22 mouse cellular contexts compared by ENCODE assay signal in the genomic region with DNA sequence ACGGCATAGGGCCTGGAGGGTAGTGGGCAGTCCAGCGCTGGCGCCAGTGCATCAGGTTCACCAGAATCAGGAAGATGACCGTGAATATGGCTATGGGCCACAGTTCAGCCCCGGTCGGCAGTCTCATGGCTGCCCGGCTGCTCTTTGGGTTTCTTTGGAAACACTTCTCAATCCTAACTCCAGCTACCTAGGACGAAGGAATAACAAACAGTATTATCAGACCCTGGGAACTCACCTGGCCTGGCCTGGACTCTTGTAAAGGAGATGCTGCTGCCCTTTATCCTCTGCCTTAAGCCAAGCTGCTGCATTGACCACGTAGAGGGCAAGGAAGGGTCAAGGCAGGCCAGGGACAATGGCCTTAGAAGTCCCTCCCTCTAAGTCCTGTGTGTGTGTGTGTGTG. TPM values are rescaled to one million over a fixed set of nuclear protein-coding genes. Genes with fewer than 3 reads are reported as not detected.
A peak's percentile ranks its signal among the peaks of the same experiment; 100 is the strongest.
DNase-seq lines count a peak whose midpoint lies in the region; ATAC-seq and TF ChIP-seq lines count a peak whose summit lies in the region.
"Had no signal": no experiment of that assay in that cellular context is flagged by ENCODE, and none has a peak within 500 bp of the region (broad histone marks: within the 10 kb centered on the region; RNA-seq: fewer than 3 reads in every experiment).

No protein-coding gene starts in this region.

- H3K27ac ChIP-seq in forebrain, embryonic 13.5 days = peak overlapping the region; percentile 55
- H3K27ac ChIP-seq in forebrain, embryonic 11.5 days (ENCODE audit: low read depth, low read length) = no peak overlapping the region
- H3K27ac ChIP-seq in heart, embryonic 15.5 days = peak overlapping the region; percentile 65
- H3K27ac ChIP-seq in layer of hippocampus, adult 2 months = peak overlapping the region; percentile 92
- H3K27ac ChIP-seq in stomach, embryonic 16.5 days (ENCODE audit: low read length) = peak overlapping the region; percentile 54; the same call in 1 of the 2 replicates
- H3K27ac ChIP-seq: liver, embryonic 14.5 days had no signal

- no peak for DNase-seq in forebrain, embryonic 11.5 days (ENCODE audit: low spot score)
- no peak for DNase-seq in heart, adult 9 months (ENCODE audit: low spot score in 2 of 2)
- no peak for DNase-seq in layer of hippocampus, adult 2 months (ENCODE audit: low spot score in 2 of 2)
- DNase-seq in layer of hippocampus, postnatal 25 days (ENCODE audit: extremely low spot score in 1 of 2, low spot score in 1 of 2) = no peak
- no peak for DNase-seq in urinary bladder, adult 2 months (ENCODE audit: low spot score)
- DNase-seq: adrenal gland, adult 2 months; cerebellum, postnatal 25 days; gastrocnemius, postnatal 25 days; lung, postnatal 14 days; spleen, adult 18-20 months had no signal

- H3K9ac ChIP-seq in forebrain, embryonic 13.5 days = no peak overlapping the region
- no peak overlapping the region for H3K9ac ChIP-seq in forebrain, embryonic 11.5 days (ENCODE audit: low read length)
- no peak overlapping the region for H3K9ac ChIP-seq in heart, embryonic 15.5 days
- no peak overlapping the region for H3K9ac ChIP-seq in stomach, embryonic 16.5 days (ENCODE audit: low read length)
- H3K9ac ChIP-seq: liver, embryonic 14.5 days had no signal

- H3K4me3 ChIP-seq in forebrain, embryonic 13.5 days = no peak overlapping the region
- H3K4me3 ChIP-seq in forebrain, embryonic 11.5 days (ENCODE audit: low read depth, low read length) = no peak overlapping the region
- H3K4me3 ChIP-seq in heart, embryonic 15.5 days = no peak overlapping the region
- H3K4me3 ChIP-seq in layer of hippocampus, adult 2 months = no peak overlapping the region; the same call in 1 of the 2 replicates
- H3K4me3 ChIP-seq in stomach, embryonic 16.5 days (replicated peaks; ENCODE audit: low read length) = no peak overlapping the region

- H3K27me3 ChIP-seq in forebrain, embryonic 13.5 days = no peaks in the 10 kb centered on the region
- no peaks in the 10 kb centered on the region for H3K27me3 ChIP-seq in forebrain, embryonic 11.5 days (ENCODE audit: control insufficient read depth, insufficient read depth, low read length)
- no peaks in the 10 kb centered on the region for H3K27me3 ChIP-seq in heart, embryonic 15.5 days
- no peaks in the 10 kb centered on the region for H3K27me3 ChIP-seq in stomach, embryonic 16.5 days (ENCODE audit: control insufficient read depth, insufficient read depth, low read length)

- H3K36me3 ChIP-seq in forebrain, embryonic 13.5 days (ENCODE audit: poor library complexity, severe bottlenecking) = no peaks in the 10 kb centered on the region
- H3K36me3 ChIP-seq in forebrain, embryonic 11.5 days (ENCODE audit: control insufficient read depth, insufficient read depth, low read length) = no peaks in the 10 kb centered on the region
- no peaks in the 10 kb centered on the region for H3K36me3 ChIP-seq in heart, embryonic 15.5 days
- H3K36me3 ChIP-seq in stomach, embryonic 16.5 days (ENCODE audit: control insufficient read depth, insufficient read depth, low read length) = no peaks in the 10 kb centered on the region

- peaks cover 27% of the 10 kb centered on the region for H3K4me1 ChIP-seq in forebrain, embryonic 13.5 days
- peaks cover 6% of the 10 kb centered on the region; the same call in 1 of the 2 replicates for H3K4me1 ChIP-seq in forebrain, embryonic 11.5 days (replicated peaks; ENCODE audit: control insufficient read depth, insufficient read depth, low read length)
- peaks cover 38% of the 10 kb centered on the region for H3K4me1 ChIP-seq in heart, embryonic 15.5 days (replicated peaks)
- H3K4me1 ChIP-seq in stomach, embryonic 16.5 days (ENCODE audit: control insufficient read depth, insufficient read depth, low read length) = peaks cover 16% of the 10 kb centered on the region

- no peaks in the 10 kb centered on the region for H3K9me3 ChIP-seq in forebrain, embryonic 13.5 days (replicated peaks)
- H3K9me3 ChIP-seq in forebrain, embryonic 11.5 days (ENCODE audit: control insufficient read depth, low read length) = no peaks in the 10 kb centered on the region
- no peaks in the 10 kb centered on the region for H3K9me3 ChIP-seq in heart, embryonic 15.5 days (replicated peaks)
- no peaks in the 10 kb centered on the region for H3K9me3 ChIP-seq in stomach, embryonic 16.5 days (replicated peaks; ENCODE audit: control insufficient read depth, low read length)

- 90% methylated on average over 9 of the region's 9 CpGs for WGBS in forebrain, embryonic 13.5 days
- 88% methylated on average over 9 of the region's 9 CpGs for WGBS in forebrain, embryonic 11.5 days
- WGBS in heart, embryonic 15.5 days = 89% methylated on average over 9 of the region's 9 CpGs
- WGBS in stomach, embryonic 16.5 days = 86% methylated on average over 9 of the region's 9 CpGs

- no peak for ATAC-seq in forebrain, embryonic 13.5 days
- ATAC-seq in forebrain, embryonic 11.5 days (replicated peaks; ENCODE audit: low FRiP score) = no peak
- ATAC-seq in heart, embryonic 15.5 days (replicated peaks; ENCODE audit: insufficient number of reproducible peaks, insufficient read depth, low FRiP score, low read depth) = no peak
- no peak for ATAC-seq in stomach, embryonic 16.5 days (ENCODE audit: insufficient read depth, low FRiP score)

- no peak for TF ChIP-seq CTCF in layer of hippocampus, adult 2 months (conservative IDR thresholded peaks at IDR 0.05)

- H3K4me2 ChIP-seq in forebrain, embryonic 13.5 days = no peak overlapping the region
- H3K4me2 ChIP-seq in forebrain, embryonic 11.5 days (ENCODE audit: low read depth, low read length, severe bottlenecking) = no peak overlapping the region
- H3K4me2 ChIP-seq in heart, embryonic 15.5 days = no peak overlapping the region
- no peak overlapping the region for H3K4me2 ChIP-seq in stomach, embryonic 16.5 days (ENCODE audit: low read depth, low read length)

RNA-seq across cellular contexts. Expression of a gene that starts 4.2 kb away (rescaled TPM):
- polyA plus RNA-seq in forebrain, embryonic 13.5 days (2015; fragmentation: Nextera tagmentation; extraction: Ambion mirVana) = 1.6 and 1.7 TPM in 2 replicates
- polyA plus RNA-seq in forebrain, embryonic 11.5 days (2014; fragmentation: Nextera tagmentation; extraction: Ambion mirVana) = 2.5 and 3.6 TPM in 2 replicates
- 12.3 and 14.2 TPM in 2 replicates for polyA plus RNA-seq in heart, embryonic 15.5 days (2015; fragmentation: Nextera tagmentation; extraction: Ambion mirVana)
- total RNA-seq in layer of hippocampus, adult 2 months (2021) = 10 to 100 TPM; 43.0 to 53.8 TPM
- 10 to 100 TPM; 40.3 to 41.1 TPM for total RNA-seq in layer of hippocampus, postnatal 25 days (2021)
- polyA plus RNA-seq in stomach, embryonic 16.5 days (2015; fragmentation: Nextera tagmentation; extraction: Ambion mirVana) = 12.6 and 16.4 TPM in 2 replicates
- polyA plus RNA-seq in urinary bladder, adult 2 months (2012; rRNA removed) = 52.5 and 56.2 TPM in 2 replicates
- total RNA-seq: megakaryocyte-erythroid progenitor cell, adult 5-6 weeks had no signal

RNA-seq across cellular contexts. Expression of a gene that starts 18.0 kb away (rescaled TPM):
- not detected in 2 replicates for polyA plus RNA-seq in forebrain, embryonic 13.5 days (2015; fragmentation: Nextera tagmentation; extraction: Ambion mirVana)
- polyA plus RNA-seq in forebrain, embryonic 11.5 days (2014; fragmentation: Nextera tagmentation; extraction: Ambion mirVana) = not detected in 2 replicates
- not detected in 2 replicates for polyA plus RNA-seq in heart, embryonic 15.5 days (2015; fragmentation: Nextera tagmentation; extraction: Ambion mirVana)
- total RNA-seq in layer of hippocampus, adult 2 months (2021) = under 1 TPM in 1 of 2 experiments, not detected in 1; 0.23 TPM
- under 1 TPM in 1 of 2 experiments, not detected in 1; 0.38 TPM for total RNA-seq in layer of hippocampus, postnatal 25 days (2021)
- not detected in 2 replicates for polyA plus RNA-seq in stomach, embryonic 16.5 days (2015; fragmentation: Nextera tagmentation; extraction: Ambion mirVana)
- polyA plus RNA-seq in urinary bladder, adult 2 months (2012; rRNA removed) = not detected in 2 replicates
- total RNA-seq: CH12.LX; hematopoietic stem cell, adult 5-6 weeks; megakaryocyte-erythroid progenitor cell, adult 5-6 weeks had no signal
- polyA plus RNA-seq: adrenal gland, adult 2 months; kidney, embryonic 16.5 days; limb, embryonic 11.5 days; neural tube, embryonic 11.5 days; stomach, embryonic 14.5 days; thymus, postnatal 0 days had no signal

RNA-seq across cellular contexts. Expression of a gene that starts 21.7 kb away (rescaled TPM):
- polyA plus RNA-seq in forebrain, embryonic 13.5 days (2015; fragmentation: Nextera tagmentation; extraction: Ambion mirVana) = 318 and 358 TPM in 2 replicates
- 251 and 275 TPM in 2 replicates for polyA plus RNA-seq in forebrain, embryonic 11.5 days (2014; fragmentation: Nextera tagmentation; extraction: Ambion mirVana)
- polyA plus RNA-seq in heart, embryonic 15.5 days (2015; fragmentation: Nextera tagmentation; extraction: Ambion mirVana) = 483 and 678 TPM in 2 replicates
- 100 to 1,000 TPM; 209 to 211 TPM for total RNA-seq in layer of hippocampus, adult 2 months (2021)
- 100 to 1,000 TPM; 202 to 220 TPM for total RNA-seq in layer of hippocampus, postnatal 25 days (2021)
- 352 and 428 TPM in 2 replicates for polyA plus RNA-seq in stomach, embryonic 16.5 days (2015; fragmentation: Nextera tagmentation; extraction: Ambion mirVana)
- 429 and 475 TPM in 2 replicates for polyA plus RNA-seq in urinary bladder, adult 2 months (2012; rRNA removed)

RNA-seq across cellular contexts. Expression of a gene that starts 31.1 kb away (rescaled TPM):
- 0.57 TPM in 1 of 2 replicates, not detected in the other for polyA plus RNA-seq in forebrain, embryonic 13.5 days (2015; fragmentation: Nextera tagmentation; extraction: Ambion mirVana)
- polyA plus RNA-seq in forebrain, embryonic 11.5 days (2014; fragmentation: Nextera tagmentation; extraction: Ambion mirVana) = not detected in 2 replicates
- 1.0 TPM in 1 of 2 replicates, not detected in the other for polyA plus RNA-seq in heart, embryonic 15.5 days (2015; fragmentation: Nextera tagmentation; extraction: Ambion mirVana)
- total RNA-seq in layer of hippocampus, adult 2 months (2021) = under 1 TPM in 1 of 2 experiments, not detected in 1; 0.32 TPM
- not detected for total RNA-seq in layer of hippocampus, postnatal 25 days (2021)
- 1.8 and 2.6 TPM in 2 replicates for polyA plus RNA-seq in stomach, embryonic 16.5 days (2015; fragmentation: Nextera tagmentation; extraction: Ambion mirVana)
- 0.07 TPM in 1 of 2 replicates, not detected in the other for polyA plus RNA-seq in urinary bladder, adult 2 months (2012; rRNA removed)
- total RNA-seq: CH12.LX; gastrocnemius, postnatal 25 days; hematopoietic stem cell, adult 5-6 weeks; megakaryocyte-erythroid progenitor cell, adult 5-6 weeks had no signal
- polyA plus RNA-seq: limb, embryonic 11.5 days; neural tube, embryonic 11.5 days; stomach, embryonic 14.5 days; thymus, postnatal 0 days had no signal

RNA-seq across cellular contexts. Expression of a gene that starts 37.1 kb away (rescaled TPM):
- 303 and 321 TPM in 2 replicates for polyA plus RNA-seq in forebrain, embryonic 13.5 days (2015; fragmentation: Nextera tagmentation; extraction: Ambion mirVana)
- polyA plus RNA-seq in forebrain, embryonic 11.5 days (2014; fragmentation: Nextera tagmentation; extraction: Ambion mirVana) = 236 and 244 TPM in 2 replicates
- polyA plus RNA-seq in heart, embryonic 15.5 days (2015; fragmentation: Nextera tagmentation; extraction: Ambion mirVana) = 334 and 337 TPM in 2 replicates
- 100 to 1,000 TPM; 138 to 144 TPM for total RNA-seq in layer of hippocampus, adult 2 months (2021)
- 100 to 1,000 TPM; 139 to 150 TPM for total RNA-seq in layer of hippocampus, postnatal 25 days (2021)
- 278 and 284 TPM in 2 replicates for polyA plus RNA-seq in stomach, embryonic 16.5 days (2015; fragmentation: Nextera tagmentation; extraction: Ambion mirVana)
- polyA plus RNA-seq in urinary bladder, adult 2 months (2012; rRNA removed) = 180 and 204 TPM in 2 replicates
